Mouse (Mus musculus) neural tube, embryonic 12.5 days (tissue): ENCODE results near the gene Tppp2. TPM values are rescaled to one million over a fixed set of nuclear protein-coding genes. Genes with fewer than 3 reads are reported as not detected.

Source experiments
- polyA plus RNA-seq: library from polyadenylated mRNA; unstranded; fragments of >200 nt; fragmentation: Nextera tagmentation; extraction: Ambion mirVana; gene quantifications from 2 replicates; pipeline ENCODE4 v1.2.1, GENCODE M21; 2016

The Tppp2 gene
- polyA plus RNA-seq, 1 experiment from 2014 or later: not detected

Other genes starting within 250 kb of the Tppp2 start
- gene Gm17079, start 223.0 kb upstream of the Tppp2 start, polyA plus RNA-seq: not detected in 2 replicates
- gene Gm5800, start 201.2 kb upstream of the Tppp2 start, polyA plus RNA-seq: not detected in 2 replicates
- gene Ang4, start 144.8 kb upstream of the Tppp2 start, polyA plus RNA-seq: not detected in 2 replicates
- not detected in 2 replicates for gene AY358078, start 118.4 kb upstream of the Tppp2 start, polyA plus RNA-seq
- gene Ear6, start 64.7 kb upstream of the Tppp2 start, polyA plus RNA-seq: not detected in 2 replicates
- gene Mettl17, start 33.6 kb upstream of the Tppp2 start, polyA plus RNA-seq: 58.6 and 64.4 TPM in 2 replicates
- 1.2 and 1.4 TPM in 2 replicates for gene Slc39a2, start 25.5 kb upstream of the Tppp2 start, polyA plus RNA-seq
- gene Ndrg2, start 4.3 kb upstream of the Tppp2 start, polyA plus RNA-seq: 31.2 and 37.5 TPM in 2 replicates
- not detected in 2 replicates for gene Rnase13, start 4.3 kb downstream of the Tppp2 start, polyA plus RNA-seq
- 105 and 110 TPM in 2 replicates for gene Arhgef40, start 66.3 kb downstream of the Tppp2 start, polyA plus RNA-seq
- 1.0 and 1.3 TPM in 2 replicates for gene Tmem253, start 97.2 kb downstream of the Tppp2 start, polyA plus RNA-seq
- gene Zfp219, start 102.3 kb downstream of the Tppp2 start, polyA plus RNA-seq: 78.3 and 84.9 TPM in 2 replicates
- not detected in 2 replicates for gene Olfr221, start 124.0 kb downstream of the Tppp2 start, polyA plus RNA-seq
- 764 and 797 TPM in 2 replicates for gene Hnrnpc, start 185.6 kb downstream of the Tppp2 start, polyA plus RNA-seq
- gene Rpgrip1, start 192.3 kb downstream of the Tppp2 start, polyA plus RNA-seq: 52.1 and 62.8 TPM in 2 replicates